Mouse (Mus musculus) forebrain, embryonic 16.5 days (tissue): ENCODE data around the gene Ubxn10. TPM values are rescaled to one million over a fixed set of nuclear protein-coding genes. Genes with fewer than 3 reads are reported as not detected.
A peak's percentile ranks its signal among the peaks of the same experiment; 100 is the strongest.

Experiments used
- ATAC-seq: fragments of 200-750 bp; cut with Nextera tagmentation; 2 replicates; pipeline ENCODE4 v1.8.0; 2017; ENCODE audit warnings: mild to moderate bottlenecking, moderate library complexity
- H3K27ac ChIP-seq: fragments of 300-500 bp; sonication (generic); 2 replicates; pipeline ENCODE4 v1.5.1; 2014; ENCODE audit warnings: low read length, control low read depth
- H3K27me3 ChIP-seq: fragments of 300-500 bp; sonication (generic); replicated peaks from 2 replicates; pipeline ENCODE4 v1.6.1; 2014; ENCODE audit warnings: low read length; ENCODE audit not compliant: control insufficient read depth, insufficient read depth
- H3K36me3 ChIP-seq: fragments of 300-500 bp; sonication (generic); 2 replicates; pipeline ENCODE4 v1.6.1; 2014; ENCODE audit not compliant: control insufficient read depth, insufficient read depth
- H3K4me1 ChIP-seq: fragments of 300-500 bp; sonication (generic); replicated peaks from 2 replicates; pipeline ENCODE4 v1.6.1; 2014; ENCODE audit warnings: low read length; ENCODE audit not compliant: control insufficient read depth, insufficient read depth
- H3K4me2 ChIP-seq: fragments of 300-500 bp; sonication (generic); 2 replicates; pipeline ENCODE4 v1.6.1; 2014; ENCODE audit warnings: mild to moderate bottlenecking, low read length, control low read depth
- H3K4me3 ChIP-seq: fragments of 300-500 bp; sonication (generic); replicated peaks from 2 replicates; pipeline ENCODE4 v1.5.1; 2014; ENCODE audit warnings: mild to moderate bottlenecking, low read length, control low read depth
- H3K9ac ChIP-seq: fragments of 300-500 bp; sonication (generic); replicated peaks from 2 replicates; pipeline ENCODE4 v1.6.1; 2014; ENCODE audit warnings: low read depth, low read length, control low read depth
- H3K9me3 ChIP-seq: fragments of 300-500 bp; sonication (generic); 2 replicates; pipeline ENCODE4 v1.6.1; 2016; ENCODE audit warnings: low read length; ENCODE audit not compliant: control insufficient read depth
- WGBS: fragments of 180-500 bp; shearing (Covaris S2); extraction: QIAGEN DNeasy Blood & Tissue Kit; methylation state at CpG from one replicate; pipeline ENCODE4 v1.1.7; 2014; 5-methylcytosine and 5-hydroxymethylcytosine counted together
- polyA plus RNA-seq: library from polyadenylated mRNA; unstranded; fragments of >200 nt; fragmentation: Nextera tagmentation; extraction: Ambion mirVana; gene quantifications from 2 replicates; pipeline ENCODE4 v1.2.1, GENCODE M21; 2015

Ubxn10 gene
- polyA plus RNA-seq, 1 experiment from 2014 or later = 1.9 TPM

- H3K4me2 ChIP-seq = 0 out of 2 replicates have a peak overlapping the region, but pooled peaks have one; percentile 6
- 45% methylated on average over 7 of the region's 7 CpGs for WGBS
- no peak overlapping the region for H3K4me3 ChIP-seq
- H3K9me3 ChIP-seq = no peaks in the 10 kb centered on the region
- H3K4me1 ChIP-seq = peaks cover 19% of the 10 kb centered on the region
- H3K9ac ChIP-seq = no peak overlapping the region
- no peaks in the 10 kb centered on the region for H3K27me3 ChIP-seq
- no peaks in the 10 kb centered on the region for H3K36me3 ChIP-seq
- peak overlapping the region; percentile 39 for H3K27ac ChIP-seq
- peak; percentile 55; the same call in 1 of the 2 replicates for ATAC-seq
These were observed 27.0 kb downstream of the Ubxn10 start for GRCm38 (mm10) chr4:138709944-138710343.

DNA sequence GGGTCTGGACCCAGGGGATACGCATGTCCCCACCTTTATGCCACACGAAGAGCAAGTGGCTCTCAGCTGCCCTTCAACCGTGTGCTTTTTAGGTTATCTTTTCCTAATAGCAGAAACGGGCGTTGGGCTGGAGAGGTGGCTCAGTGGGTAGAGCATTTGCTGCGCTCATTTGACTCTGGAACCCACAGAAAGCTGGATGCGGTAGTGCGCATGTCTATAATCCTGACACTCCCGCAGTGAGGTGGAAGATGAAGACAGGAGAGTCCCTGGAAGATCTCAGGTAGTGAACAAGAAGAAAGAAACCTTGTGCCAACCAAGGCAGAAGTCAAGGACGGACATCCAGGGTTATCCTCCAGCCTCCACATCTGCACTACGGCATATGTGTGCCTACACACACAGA, 27.7 kb downstream of the Ubxn10 start:
- no peak overlapping the region for H3K4me2 ChIP-seq
- peaks cover 19% of the 10 kb centered on the region for H3K4me1 ChIP-seq
- H3K27ac ChIP-seq = no peak overlapping the region
- no peaks in the 10 kb centered on the region for H3K27me3 ChIP-seq
- no peaks in the 10 kb centered on the region for H3K9me3 ChIP-seq
- H3K4me3 ChIP-seq = no peak overlapping the region
- H3K9ac ChIP-seq = no peak overlapping the region
- H3K36me3 ChIP-seq = no peaks in the 10 kb centered on the region
- 82% methylated on average over 11 of the region's 11 CpGs for WGBS
- no peak for ATAC-seq

- Histone ChIP-seq H3K27me3 (no peaks in the 10 kb centered on the region), H3K4me3 (no peak overlapping the region), H3K9ac (no peak overlapping the region), H3K36me3 (no peaks in the 10 kb centered on the region), H3K4me1 (peaks cover 19% of the 10 kb centered on the region), H3K9me3 (no peaks in the 10 kb centered on the region), H3K27ac (no peak overlapping the region), H3K4me2 (no peak overlapping the region)
- 11% methylated on average over 7 of the region's 7 CpGs for WGBS
- no peak for ATAC-seq
These were observed 28.3 kb downstream of the Ubxn10 start for GRCm38 (mm10) chr4:138708636-138709035.

GRCm38 (mm10) chr4:138706620-138707019, 30.3 kb downstream of the Ubxn10 start:
- H3K36me3 ChIP-seq = no peaks in the 10 kb centered on the region
- 0 out of 2 replicates have a peak, but pooled peaks cover 2% of the 10 kb centered on the region for H3K27me3 ChIP-seq
- no peak for ATAC-seq
- H3K4me2 ChIP-seq = no peak overlapping the region
- H3K4me1 ChIP-seq = peaks cover 17% of the 10 kb centered on the region
- no peak overlapping the region for H3K27ac ChIP-seq
- H3K4me3 ChIP-seq = no peak overlapping the region
- no peaks in the 10 kb centered on the region for H3K9me3 ChIP-seq
- 92% methylated on average over 8 of the region's 8 CpGs for WGBS
- H3K9ac ChIP-seq = no peak overlapping the region

- Histone ChIP-seq H3K27me3 (0 out of 2 replicates have a peak, but pooled peaks cover 6% of the 10 kb centered on the region), H3K9me3 (no peaks in the 10 kb centered on the region), H3K36me3 (no peaks in the 10 kb centered on the region), H3K4me3 (no peak overlapping the region), H3K4me2 (no peak overlapping the region), H3K4me1 (peaks cover 2% of the 10 kb centered on the region; the same call in 1 of the 2 replicates), H3K9ac (no peak overlapping the region), H3K27ac (no peak overlapping the region)
- WGBS = 89% methylated on average over 4 of the region's 4 CpGs
- ATAC-seq = no peak
These were observed 32.8 kb downstream of the Ubxn10 start for GRCm38 (mm10) chr4:138704169-138704568.

- Histone ChIP-seq H3K9ac (no peak overlapping the region), H3K9me3 (no peaks in the 10 kb centered on the region), H3K4me1 (peaks cover 2% of the 10 kb centered on the region; the same call in 1 of the 2 replicates), H3K4me2 (no peak overlapping the region), H3K36me3 (no peaks in the 10 kb centered on the region), H3K4me3 (no peak overlapping the region), H3K27ac (no peak overlapping the region), H3K27me3 (0 out of 2 replicates have a peak, but pooled peaks cover 6% of the 10 kb centered on the region)
- ATAC-seq = no peak
- 25% methylated on average over 7 of the region's 7 CpGs for WGBS
These were observed 33.4 kb downstream of the Ubxn10 start for GRCm38 (mm10) chr4:138703591-138703990.

DNA sequence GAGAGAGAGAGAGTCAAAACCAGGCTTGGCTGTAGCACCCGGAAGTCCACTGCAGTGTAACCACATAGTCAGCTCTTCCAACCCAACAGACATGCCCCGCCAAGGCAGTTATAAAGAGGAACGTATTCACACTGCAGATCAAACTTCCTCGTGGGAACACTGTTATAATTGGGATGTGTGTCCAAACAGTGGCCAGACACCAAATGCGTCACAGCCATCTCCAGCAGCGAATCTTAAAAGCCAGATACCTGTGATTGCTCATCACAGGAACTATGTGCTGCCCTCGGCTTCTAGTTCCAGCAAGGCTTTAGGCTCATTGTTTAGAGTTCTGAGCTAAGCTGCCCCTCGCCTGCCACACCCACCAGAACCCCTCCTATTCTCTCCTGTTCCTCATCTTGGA, 34.4 kb downstream of the Ubxn10 start:
- H3K4me2 ChIP-seq = no peak overlapping the region
- H3K9me3 ChIP-seq = no peaks in the 10 kb centered on the region
- H3K4me3 ChIP-seq = no peak overlapping the region
- peaks cover 2% of the 10 kb centered on the region; the same call in 1 of the 2 replicates for H3K4me1 ChIP-seq
- no peak overlapping the region for H3K9ac ChIP-seq
- no peak overlapping the region for H3K27ac ChIP-seq
- 77% methylated on average over 8 of the region's 8 CpGs for WGBS
- no peak for ATAC-seq
- no peaks in the 10 kb centered on the region for H3K36me3 ChIP-seq
- H3K27me3 ChIP-seq = 0 out of 2 replicates have a peak, but pooled peaks cover 8% of the 10 kb centered on the region

GRCm38 (mm10) chr4:138702031-138702430, 34.9 kb downstream of the Ubxn10 start:
- no peak overlapping the region for H3K4me2 ChIP-seq
- 82% methylated on average over 2 of the region's 2 CpGs for WGBS
- H3K27ac ChIP-seq = no peak overlapping the region
- H3K9me3 ChIP-seq = no peaks in the 10 kb centered on the region
- H3K27me3 ChIP-seq = 0 out of 2 replicates have a peak, but pooled peaks cover 8% of the 10 kb centered on the region
- H3K9ac ChIP-seq = no peak overlapping the region
- peaks cover 4% of the 10 kb centered on the region for H3K4me1 ChIP-seq
- no peak overlapping the region for H3K4me3 ChIP-seq
- ATAC-seq = no peak
- H3K36me3 ChIP-seq = no peaks in the 10 kb centered on the region

DNA sequence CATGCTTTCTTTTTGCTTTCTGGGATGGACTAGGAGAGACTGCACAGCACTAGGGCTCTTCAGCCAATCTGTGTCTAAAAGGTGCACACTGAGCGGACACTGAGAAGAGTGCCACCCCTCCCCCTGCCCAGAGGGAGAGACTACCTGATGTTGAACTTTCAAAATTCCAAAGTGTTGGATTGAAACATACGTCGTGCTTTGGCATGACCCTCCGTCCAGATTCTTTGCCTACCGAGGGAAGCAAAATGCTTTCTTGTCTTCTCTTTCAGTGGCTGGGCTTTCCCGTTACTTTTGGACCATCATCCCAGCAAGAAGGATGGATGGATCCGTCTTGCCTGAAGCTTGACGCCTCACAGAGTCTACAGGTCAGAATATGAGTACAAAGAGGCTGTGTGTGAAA, 35.9 kb downstream of the Ubxn10 start:
- 78% methylated on average over 8 of the region's 8 CpGs for WGBS
- no peak for ATAC-seq

More for the DNA sequence above, 35.9 kb downstream of the Ubxn10 start:
- H3K9me3 ChIP-seq = no peaks in the 10 kb centered on the region
- peaks cover 13% of the 10 kb centered on the region for H3K4me1 ChIP-seq
- no peak overlapping the region for H3K4me3 ChIP-seq
- H3K27me3 ChIP-seq = 0 out of 2 replicates have a peak, but pooled peaks cover 8% of the 10 kb centered on the region
- H3K9ac ChIP-seq = no peak overlapping the region
- no peak overlapping the region for H3K4me2 ChIP-seq
- H3K27ac ChIP-seq = no peak overlapping the region
- no peaks in the 10 kb centered on the region for H3K36me3 ChIP-seq
